Mouse (Mus musculus) embryo, embryonic 11 days (tissue): ENCODE data around the gene Larp1.
"Not testable (repeated sequence)": the region's sequence is repeated elsewhere in the genome, so short reads cannot be mapped to it uniquely, and the experiment has no call there.

Experiments used
- DNase-seq: peaks from one replicate; pipeline ENCODE4 v3.0.0-alpha.2; 2015

Gene Larp1

GRCm38 (mm10) chr11:58031176-58031575 lies 22.3 kb downstream of the Larp1 start:
- DNase-seq = no peak

GRCm38 (mm10) chr11:58033635-58034034 lies 24.8 kb downstream of the Larp1 start:
- no peak for DNase-seq

- peak; percentile 36 for DNase-seq
Observed at GRCm38 (mm10) chr11:58039027-58039426, 30.2 kb downstream of the Larp1 start.

- no peak for DNase-seq
Observed at GRCm38 (mm10) chr11:58042861-58043431, 34.1 kb downstream of the Larp1 start.

GRCm38 (mm10) chr11:58046438-58046837 lies 37.6 kb downstream of the Larp1 start:
- peak; percentile 14 for DNase-seq

GRCm38 (mm10) chr11:58057455-58057854 lies 48.6 kb downstream of the Larp1 start:
- peak; percentile 57 for DNase-seq

GRCm38 (mm10) chr11:58059752-58060151 lies 50.9 kb downstream of the Larp1 start:
- not testable (repeated sequence) for DNase-seq

GRCm38 (mm10) chr11:58061218-58061617 lies 52.4 kb downstream of the Larp1 start:
- DNase-seq = not testable (repeated sequence)

- no peak for DNase-seq
Observed at GRCm38 (mm10) chr11:58062586-58062985, 53.7 kb downstream of the Larp1 start.

- no peak for DNase-seq
Observed at GRCm38 (mm10) chr11:58065025-58065424, 56.2 kb downstream of the Larp1 start.

- no peak for DNase-seq
Observed at GRCm38 (mm10) chr11:58072978-58073377, 64.1 kb downstream of the Larp1 start.

- no peak for DNase-seq
Observed at GRCm38 (mm10) chr11:58077270-58077669, 68.4 kb downstream of the Larp1 start.

- no peak for DNase-seq
Observed at GRCm38 (mm10) chr11:58081716-58082115, 72.9 kb downstream of the Larp1 start.

- no peak for DNase-seq
Observed at GRCm38 (mm10) chr11:58092541-58092940, 83.7 kb downstream of the Larp1 start.

GRCm38 (mm10) chr11:58093021-58093528 lies 84.2 kb downstream of the Larp1 start, which contains the start of gene Gm12248:
Gm12248 (minus strand) TSS chr11:58093134.
- DNase-seq = peak; percentile 58

GRCm38 (mm10) chr11:58094766-58095165 lies 85.9 kb downstream of the Larp1 start:
- no peak for DNase-seq

- no peak for DNase-seq
Observed at GRCm38 (mm10) chr11:58095561-58095960, 86.7 kb downstream of the Larp1 start.

GRCm38 (mm10) chr11:58096160-58096559 lies 87.3 kb downstream of the Larp1 start:
- no peak for DNase-seq

GRCm38 (mm10) chr11:58096821-58097620 lies 88.2 kb downstream of the Larp1 start:
- peak; percentile 43 for DNase-seq

GRCm38 (mm10) chr11:58097621-58098365 lies 88.9 kb downstream of the Larp1 start:
- DNase-seq = peak; percentile 23

GRCm38 (mm10) chr11:58098366-58098720 lies 89.5 kb downstream of the Larp1 start:
- DNase-seq = not testable (repeated sequence)

GRCm38 (mm10) chr11:58100006-58100405 lies 91.1 kb downstream of the Larp1 start:
- DNase-seq = no peak

GRCm38 (mm10) chr11:58101194-58101720 lies 92.4 kb downstream of the Larp1 start:
- no peak for DNase-seq
